Mouse (Mus musculus) midbrain, postnatal 0 days (tissue): Measurements from ENCODE around the gene Farp2. TPM values are rescaled to one million over a fixed set of nuclear protein-coding genes. Genes with fewer than 3 reads are reported as not detected.

ENCODE experiments used
- ATAC-seq: fragments of 200-750 bp; cut with Nextera tagmentation; 2 replicates; pipeline ENCODE4 v1.8.0; 2017; ENCODE audit warnings: moderate number of reproducible peaks, mild to moderate bottlenecking, moderate TSS enrichment, moderate library complexity; ENCODE audit not compliant: low FRiP score
- DNase-seq: peaks from one replicate; pipeline ENCODE4 v3.0.0-alpha.2; 2015; ENCODE audit warnings: low spot score
- H3K27ac ChIP-seq: fragments of 300-500 bp; sonication (generic); 2 replicates; pipeline ENCODE4 v1.5.1; 2014; ENCODE audit warnings: low read depth, mild to moderate bottlenecking, low read length, mixed read lengths
- H3K27me3 ChIP-seq: fragments of 300-500 bp; sonication (generic); 2 replicates; pipeline ENCODE4 v1.6.1; 2014; ENCODE audit warnings: low read length, control low read depth, mixed read lengths; ENCODE audit not compliant: insufficient read depth
- H3K36me3 ChIP-seq: fragments of 300-500 bp; sonication (generic); 2 replicates; pipeline ENCODE4 v1.6.1; 2014; ENCODE audit warnings: low read length, control low read depth, mixed read lengths; ENCODE audit not compliant: insufficient read depth
- H3K4me1 ChIP-seq: fragments of 300-500 bp; sonication (generic); 2 replicates; pipeline ENCODE4 v1.6.1; 2014; ENCODE audit warnings: mild to moderate bottlenecking, control low read depth, antibody characterized with exemption, low read length, mixed read lengths; ENCODE audit not compliant: insufficient read depth
- H3K4me2 ChIP-seq: fragments of 300-500 bp; sonication (generic); 2 replicates; pipeline ENCODE4 v1.6.1; 2014; ENCODE audit warnings: low read depth, mild to moderate bottlenecking, low read length, mixed read lengths; ENCODE audit not compliant: poor library complexity, severe bottlenecking
- H3K4me3 ChIP-seq: fragments of 300-500 bp; sonication (generic); 2 replicates; pipeline ENCODE4 v1.5.1; 2014; ENCODE audit warnings: low read depth, mild to moderate bottlenecking, low read length, moderate library complexity
- H3K9ac ChIP-seq: fragments of 300-500 bp; sonication (generic); replicated peaks from 2 replicates; pipeline ENCODE4 v1.6.1; 2014; ENCODE audit warnings: mild to moderate bottlenecking, low read length, moderate library complexity, mixed read lengths; ENCODE audit not compliant: poor library complexity, severe bottlenecking
- H3K9me3 ChIP-seq: fragments of 300-500 bp; sonication (generic); 2 replicates; pipeline ENCODE4 v1.6.1; 2016; ENCODE audit warnings: low read length, control low read depth
- CTCF ChIP-seq: IDR thresholded peaks from 2 replicates; pipeline ENCODE4 v1.5.1; 2016; ENCODE audit warnings: antibody characterized with exemption, mild to moderate bottlenecking
- WGBS: fragments of 180-500 bp; shearing (Covaris S2); extraction: QIAGEN DNeasy Blood & Tissue Kit; methylation state at CpG from one replicate; pipeline ENCODE4 v1.1.7; 2014; 5-methylcytosine and 5-hydroxymethylcytosine counted together
- polyA plus RNA-seq: library from polyadenylated mRNA; unstranded; fragments of >200 nt; fragmentation: Nextera tagmentation; extraction: Ambion mirVana; gene quantifications from 2 replicates; pipeline ENCODE4 v1.2.1, GENCODE M21; 2015
- total RNA-seq: library from RNA; depleted of rRNA; stranded (reverse); fragments of >200 nt; gene quantifications from 2 replicates; pipeline ENCODE4 v1.2.3, GENCODE M21; 2014

Gene Farp2
- total and polyA plus RNA-seq, 2 experiments from 2014 or later, result 2.2 to 7.8 TPM

- Histone ChIP-seq H3K4me2 (no peak overlapping the region), H3K4me1 (no peaks in the 10 kb centered on the region), H3K27ac (no peak overlapping the region), H3K36me3 (no peaks in the 10 kb centered on the region), H3K4me3 (no peak overlapping the region), H3K9ac (no peak overlapping the region), H3K27me3 (no peaks in the 10 kb centered on the region), H3K9me3 (no peaks in the 10 kb centered on the region)
- WGBS, result 80% methylated on average over 2 of the region's 2 CpGs
- DNase-seq (no peak), ATAC-seq (no peak)
- TF ChIP-seq CTCF, result no peak
These were observed 31.3 kb downstream of the Farp2 start for GRCm38 (mm10) chr1:93543196-93543595.

DNA sequence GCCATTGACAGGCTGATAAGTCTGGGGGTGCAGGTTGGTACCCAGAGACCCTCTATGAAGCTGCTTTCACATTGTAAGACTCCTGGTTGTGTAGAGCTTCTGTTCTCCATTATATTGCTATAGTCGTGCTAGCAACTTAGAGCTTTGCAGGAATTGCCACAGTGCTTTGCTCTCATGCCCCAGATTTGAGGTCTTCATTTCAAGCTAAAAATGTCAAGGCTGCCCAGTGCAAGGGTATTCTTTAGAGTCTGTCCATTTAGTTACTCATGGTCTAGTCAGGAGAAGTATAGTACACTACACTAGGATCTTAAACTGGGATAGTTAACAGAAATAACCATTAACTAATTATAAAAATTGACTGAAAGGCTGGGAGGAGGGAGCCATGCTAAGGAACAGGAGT is 35.4 kb downstream of the Farp2 start:
- Histone ChIP-seq H3K27me3 (no peaks in the 10 kb centered on the region), H3K9me3 (no peaks in the 10 kb centered on the region), H3K4me2 (no peak overlapping the region), H3K4me3 (no peak overlapping the region), H3K9ac (no peak overlapping the region), H3K36me3 (no peaks in the 10 kb centered on the region), H3K4me1 (no peaks in the 10 kb centered on the region), H3K27ac (no peak overlapping the region)
- WGBS, result 87% methylated on average over 1 of the region's 1 CpGs
- no peak for ATAC-seq
- DNase-seq, result no peak
- no peak for TF ChIP-seq CTCF

GRCm38 (mm10) chr1:93551427-93551826 is 39.5 kb downstream of the Farp2 start:
- no peak for DNase-seq
- no peaks in the 10 kb centered on the region for H3K27me3 ChIP-seq
- H3K27ac ChIP-seq, result no peak overlapping the region
- no peak overlapping the region for H3K4me2 ChIP-seq
- H3K4me1 ChIP-seq, result no peaks in the 10 kb centered on the region
- no peak overlapping the region for H3K4me3 ChIP-seq
- TF ChIP-seq CTCF, result no peak
- H3K9ac ChIP-seq, result no peak overlapping the region
- H3K36me3 ChIP-seq, result no peaks in the 10 kb centered on the region
- ATAC-seq, result no peak
- no peaks in the 10 kb centered on the region for H3K9me3 ChIP-seq
- 91% methylated on average over 5 of the region's 5 CpGs for WGBS

GRCm38 (mm10) chr1:93563224-93563623 is 51.3 kb downstream of the Farp2 start:
- no peak for ATAC-seq
- no peak for DNase-seq
- H3K36me3 ChIP-seq, result 0 out of 2 replicates have a peak, but pooled peaks cover 7% of the 10 kb centered on the region
- no peak overlapping the region for H3K4me3 ChIP-seq
- H3K9ac ChIP-seq, result no peak overlapping the region
- H3K4me2 ChIP-seq, result no peak overlapping the region
- WGBS, result 89% methylated on average over 7 of the region's 7 CpGs
- H3K27ac ChIP-seq, result no peak overlapping the region
- no peaks in the 10 kb centered on the region for H3K9me3 ChIP-seq
- H3K27me3 ChIP-seq, result no peaks in the 10 kb centered on the region
- no peaks in the 10 kb centered on the region for H3K4me1 ChIP-seq
- TF ChIP-seq CTCF, result no peak

GRCm38 (mm10) chr1:93563649-93564048 is 51.8 kb downstream of the Farp2 start:
- no peaks in the 10 kb centered on the region for H3K9me3 ChIP-seq
- no peak overlapping the region for H3K4me2 ChIP-seq
- H3K36me3 ChIP-seq, result 0 out of 2 replicates have a peak, but pooled peaks cover 7% of the 10 kb centered on the region
- H3K4me3 ChIP-seq, result no peak overlapping the region
- ATAC-seq (no peak), DNase-seq (no peak)
- WGBS, result 61% methylated on average over 1 of the region's 1 CpGs
- no peaks in the 10 kb centered on the region for H3K4me1 ChIP-seq
- H3K9ac ChIP-seq, result no peak overlapping the region
- H3K27ac ChIP-seq, result no peak overlapping the region
- no peaks in the 10 kb centered on the region for H3K27me3 ChIP-seq
- no peak for TF ChIP-seq CTCF

- Histone ChIP-seq H3K9ac (no peak overlapping the region), H3K27me3 (no peaks in the 10 kb centered on the region), H3K9me3 (no peaks in the 10 kb centered on the region), H3K4me1 (no peaks in the 10 kb centered on the region), H3K36me3 (0 out of 2 replicates have a peak, but pooled peaks cover 10% of the 10 kb centered on the region), H3K27ac (no peak overlapping the region), H3K4me3 (no peak overlapping the region), H3K4me2 (no peak overlapping the region)
- no peak for TF ChIP-seq CTCF
- ATAC-seq, result no peak
- no peak for DNase-seq
- WGBS, result 87% methylated on average over 3 of the region's 3 CpGs
These were observed 52.9 kb downstream of the Farp2 start for GRCm38 (mm10) chr1:93564781-93565180.
